Mouse (Mus musculus): Measurements from ENCODE around the gene Krtap17-1. TPM values are rescaled to one million over a fixed set of nuclear protein-coding genes. Genes with fewer than 3 reads are reported as not detected.

The Krtap17-1 gene
- polyA plus RNA-seq, 1 experiment from 2014 or later, result 0.45 TPM

Other genes with a start within 250 kb of the Krtap17-1 start
- gene Gm11595, start 221.1 kb downstream of the Krtap17-1 start, polyA plus RNA-seq (2015; fragmentation: Nextera tagmentation; extraction: Ambion mirVana), result not detected in 2 replicates
- not detected in 2 replicates for gene Krtap4-8, start 213.3 kb downstream of the Krtap17-1 start, polyA plus RNA-seq (2015; fragmentation: Nextera tagmentation; extraction: Ambion mirVana)
- gene Krtap4-9, start 208.8 kb downstream of the Krtap17-1 start, polyA plus RNA-seq (2015; fragmentation: Nextera tagmentation; extraction: Ambion mirVana), result not detected in 2 replicates
- not detected in 2 replicates for gene Gm11596, start 200.5 kb downstream of the Krtap17-1 start, polyA plus RNA-seq (2015; fragmentation: Nextera tagmentation; extraction: Ambion mirVana)
- not detected in 2 replicates for gene Gm11569, start 195.1 kb downstream of the Krtap17-1 start, polyA plus RNA-seq (2015; fragmentation: Nextera tagmentation; extraction: Ambion mirVana)
- gene Gm11554, start 189.5 kb downstream of the Krtap17-1 start, polyA plus RNA-seq (2015; fragmentation: Nextera tagmentation; extraction: Ambion mirVana), result not detected in 2 replicates
- not detected in 2 replicates for gene Krtap4-13, start 184.1 kb downstream of the Krtap17-1 start, polyA plus RNA-seq (2015; fragmentation: Nextera tagmentation; extraction: Ambion mirVana)
- not detected in 2 replicates for gene Gm11564, start 178.3 kb downstream of the Krtap17-1 start, polyA plus RNA-seq (2015; fragmentation: Nextera tagmentation; extraction: Ambion mirVana)
- not detected in 2 replicates for gene 2300003K06Rik, start 155.9 kb downstream of the Krtap17-1 start, polyA plus RNA-seq (2015; fragmentation: Nextera tagmentation; extraction: Ambion mirVana)
- not detected in 2 replicates for gene Krtap4-16, start 142.4 kb downstream of the Krtap17-1 start, polyA plus RNA-seq (2015; fragmentation: Nextera tagmentation; extraction: Ambion mirVana)
- gene Gm11568, start 136.1 kb downstream of the Krtap17-1 start, polyA plus RNA-seq (2015; fragmentation: Nextera tagmentation; extraction: Ambion mirVana), result not detected in 2 replicates
- not detected in 2 replicates for gene Gm11559, start 129.5 kb downstream of the Krtap17-1 start, polyA plus RNA-seq (2015; fragmentation: Nextera tagmentation; extraction: Ambion mirVana)
- gene Krtap9-1, start 120.6 kb downstream of the Krtap17-1 start, polyA plus RNA-seq (2015; fragmentation: Nextera tagmentation; extraction: Ambion mirVana), result not detected in 2 replicates
- not detected in 2 replicates for gene Gm11567, start 114.8 kb downstream of the Krtap17-1 start, polyA plus RNA-seq (2015; fragmentation: Nextera tagmentation; extraction: Ambion mirVana)
- not detected in 2 replicates for gene Krtap31-1, start 86.1 kb downstream of the Krtap17-1 start, polyA plus RNA-seq (2015; fragmentation: Nextera tagmentation; extraction: Ambion mirVana)
- gene Gm11565, start 79.2 kb downstream of the Krtap17-1 start, polyA plus RNA-seq (2015; fragmentation: Nextera tagmentation; extraction: Ambion mirVana), result not detected in 2 replicates
- gene Krtap31-2, start 57.7 kb downstream of the Krtap17-1 start, polyA plus RNA-seq (2015; fragmentation: Nextera tagmentation; extraction: Ambion mirVana), result not detected in 2 replicates
- not detected in 2 replicates for gene Krtap9-5, start 45.5 kb downstream of the Krtap17-1 start, polyA plus RNA-seq (2015; fragmentation: Nextera tagmentation; extraction: Ambion mirVana)
- not detected in 2 replicates for gene Krtap29-1, start 14.9 kb downstream of the Krtap17-1 start, polyA plus RNA-seq (2015; fragmentation: Nextera tagmentation; extraction: Ambion mirVana)
- gene Krtap16-1, start 7.4 kb downstream of the Krtap17-1 start, polyA plus RNA-seq (2015; fragmentation: Nextera tagmentation; extraction: Ambion mirVana), result 0.09 and 0.13 TPM in 2 replicates
- gene Krt33a, start 22.2 kb upstream of the Krtap17-1 start, polyA plus RNA-seq (2015; fragmentation: Nextera tagmentation; extraction: Ambion mirVana), result not detected in 2 replicates
- not detected in 2 replicates for gene Krt33b, start 35.9 kb upstream of the Krtap17-1 start, polyA plus RNA-seq (2015; fragmentation: Nextera tagmentation; extraction: Ambion mirVana)
- not detected in 2 replicates for gene Krt34, start 47.6 kb upstream of the Krtap17-1 start, polyA plus RNA-seq (2015; fragmentation: Nextera tagmentation; extraction: Ambion mirVana)
- not detected in 2 replicates for gene Krt31, start 56.6 kb upstream of the Krtap17-1 start, polyA plus RNA-seq (2015; fragmentation: Nextera tagmentation; extraction: Ambion mirVana)
- not detected in 2 replicates for gene Krt32, start 94.2 kb upstream of the Krtap17-1 start, polyA plus RNA-seq (2015; fragmentation: Nextera tagmentation; extraction: Ambion mirVana)
- not detected in 2 replicates for gene Krt35, start 102.2 kb upstream of the Krtap17-1 start, polyA plus RNA-seq (2015; fragmentation: Nextera tagmentation; extraction: Ambion mirVana)
- not detected in 2 replicates for gene Krt36, start 111.6 kb upstream of the Krtap17-1 start, polyA plus RNA-seq (2015; fragmentation: Nextera tagmentation; extraction: Ambion mirVana)
- gene Krt13, start 127.6 kb upstream of the Krtap17-1 start, polyA plus RNA-seq (2015; fragmentation: Nextera tagmentation; extraction: Ambion mirVana), result 0.57 TPM in 1 of 2 replicates, not detected in the other
- gene Krt15, start 141.9 kb upstream of the Krtap17-1 start, polyA plus RNA-seq (2015; fragmentation: Nextera tagmentation; extraction: Ambion mirVana), result 0.22 and 1.2 TPM in 2 replicates
- gene Krt19, start 154.7 kb upstream of the Krtap17-1 start, polyA plus RNA-seq (2015; fragmentation: Nextera tagmentation; extraction: Ambion mirVana), result 1.00 and 1.2 TPM in 2 replicates
- gene Krt9, start 199.3 kb upstream of the Krtap17-1 start, polyA plus RNA-seq (2015; fragmentation: Nextera tagmentation; extraction: Ambion mirVana), result not detected in 2 replicates
- 0.12 and 0.39 TPM in 2 replicates for gene Krt14, start 213.6 kb upstream of the Krtap17-1 start, polyA plus RNA-seq (2015; fragmentation: Nextera tagmentation; extraction: Ambion mirVana)